Mouse (Mus musculus): ENCODE data around the gene Cav2. TPM values are rescaled to one million over a fixed set of nuclear protein-coding genes. Genes with fewer than 3 reads are reported as not detected.

The Cav2 gene
- polyA plus RNA-seq, 1 experiment from 2014 or later = 7.4 TPM

Other genes with a start within 250 kb of the Cav2 start
- gene Tes, start 216.0 kb upstream of the Cav2 start, polyA plus RNA-seq (2014; fragmentation: Nextera tagmentation; extraction: Ambion mirVana) = 125 and 130 TPM in 2 replicates
- 15.3 and 16.9 TPM in 2 replicates for gene Cav1, start 25.1 kb downstream of the Cav2 start, polyA plus RNA-seq (2014; fragmentation: Nextera tagmentation; extraction: Ambion mirVana)
- gene Met, start 182.6 kb downstream of the Cav2 start, polyA plus RNA-seq (2014; fragmentation: Nextera tagmentation; extraction: Ambion mirVana) = 2.9 and 4.0 TPM in 2 replicates